Mouse (Mus musculus): ENCODE results near the gene Hps4.

The Hps4 gene

GRCm38 (mm10) chr5:112323246-112323645 lies 19.6 kb upstream of the Hps4 start:
- no peak for DNase-seq (ENCODE audit: low spot score in 2 of 2)

DNA sequence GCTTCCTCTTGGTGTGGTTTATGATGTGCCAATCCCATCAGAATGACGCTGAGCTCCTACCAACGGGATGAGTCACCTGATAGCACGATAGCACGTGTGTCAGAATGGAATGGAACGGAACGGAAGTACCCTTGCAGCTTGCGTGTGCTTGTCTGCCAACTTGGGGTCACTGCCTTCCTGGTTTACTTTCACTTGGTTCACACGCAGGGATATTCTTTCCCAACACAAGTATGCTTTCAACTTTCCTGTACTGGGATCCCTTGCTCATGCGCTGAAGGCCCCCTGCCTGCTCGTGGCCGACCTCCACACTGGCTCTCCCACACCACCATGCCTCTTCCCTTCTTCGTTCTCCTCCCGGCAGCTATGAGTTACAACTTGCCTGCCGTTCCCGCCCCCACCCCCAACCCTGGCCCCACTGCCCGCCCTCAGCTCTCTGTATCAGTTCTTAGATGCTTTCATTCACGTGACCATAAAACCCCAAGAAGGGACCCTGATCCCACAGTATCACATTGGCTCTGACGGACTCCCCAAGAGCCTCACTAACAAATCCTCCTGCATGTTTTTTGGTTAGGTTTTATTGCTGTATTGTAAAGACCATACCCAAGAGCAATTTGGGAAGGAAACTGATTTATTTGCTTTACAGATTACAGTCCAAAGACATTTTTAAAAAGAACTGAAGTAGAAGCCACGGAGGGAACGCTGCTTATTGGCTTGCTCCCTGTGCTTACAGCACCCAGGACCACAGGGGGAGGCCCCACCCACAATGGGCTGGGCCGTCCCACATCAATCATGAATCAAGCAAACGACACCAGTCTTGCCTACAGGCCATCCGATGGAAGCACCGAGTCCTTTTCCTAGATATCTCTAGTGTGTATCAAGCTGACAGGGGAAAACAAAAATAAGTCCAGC lies 18.0 kb upstream of the Hps4 start:
- DNase-seq (ENCODE audit: low spot score in 2 of 2), result no peak

GRCm38 (mm10) chr5:112325546-112326445 lies 17.1 kb upstream of the Hps4 start, which contains the start of gene Tfip11:
Tfip11 (plus strand) TSS chr5:112326358.
- DNase-seq (ENCODE audit: low spot score in 2 of 2), result peak; percentile 97

DNA sequence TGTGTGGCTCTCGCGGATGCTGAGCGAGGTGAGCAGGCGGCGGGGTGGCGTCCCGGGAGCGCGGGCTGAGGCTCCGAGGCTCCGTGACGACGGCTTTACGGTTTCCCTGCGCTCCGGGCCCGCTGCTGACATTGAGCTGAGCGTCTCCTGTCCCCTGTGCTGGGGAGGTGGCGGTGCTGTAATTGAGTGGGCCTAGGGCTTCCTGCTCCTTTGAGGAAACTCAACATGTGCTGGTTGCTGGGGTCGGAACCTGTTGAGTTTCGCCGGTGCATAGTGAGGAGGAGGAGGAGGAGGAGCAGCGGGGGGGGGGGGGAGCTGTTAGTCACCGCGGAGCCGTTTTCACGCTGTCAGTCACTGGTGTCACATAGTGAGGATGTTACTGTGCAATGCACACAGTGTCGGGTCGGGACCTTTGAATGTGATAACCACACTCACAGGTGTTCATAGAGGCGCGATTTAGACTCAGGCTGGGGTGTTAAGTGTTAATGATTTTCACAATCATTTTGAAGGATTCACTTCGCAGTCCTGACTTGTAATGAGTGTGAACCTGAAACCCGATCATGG lies 16.4 kb upstream of the Hps4 start:
- no peak for DNase-seq (ENCODE audit: low spot score in 2 of 2)

GRCm38 (mm10) chr5:112327854-112328253 lies 15.0 kb upstream of the Hps4 start:
- DNase-seq (ENCODE audit: low spot score in 2 of 2), result no peak

DNA sequence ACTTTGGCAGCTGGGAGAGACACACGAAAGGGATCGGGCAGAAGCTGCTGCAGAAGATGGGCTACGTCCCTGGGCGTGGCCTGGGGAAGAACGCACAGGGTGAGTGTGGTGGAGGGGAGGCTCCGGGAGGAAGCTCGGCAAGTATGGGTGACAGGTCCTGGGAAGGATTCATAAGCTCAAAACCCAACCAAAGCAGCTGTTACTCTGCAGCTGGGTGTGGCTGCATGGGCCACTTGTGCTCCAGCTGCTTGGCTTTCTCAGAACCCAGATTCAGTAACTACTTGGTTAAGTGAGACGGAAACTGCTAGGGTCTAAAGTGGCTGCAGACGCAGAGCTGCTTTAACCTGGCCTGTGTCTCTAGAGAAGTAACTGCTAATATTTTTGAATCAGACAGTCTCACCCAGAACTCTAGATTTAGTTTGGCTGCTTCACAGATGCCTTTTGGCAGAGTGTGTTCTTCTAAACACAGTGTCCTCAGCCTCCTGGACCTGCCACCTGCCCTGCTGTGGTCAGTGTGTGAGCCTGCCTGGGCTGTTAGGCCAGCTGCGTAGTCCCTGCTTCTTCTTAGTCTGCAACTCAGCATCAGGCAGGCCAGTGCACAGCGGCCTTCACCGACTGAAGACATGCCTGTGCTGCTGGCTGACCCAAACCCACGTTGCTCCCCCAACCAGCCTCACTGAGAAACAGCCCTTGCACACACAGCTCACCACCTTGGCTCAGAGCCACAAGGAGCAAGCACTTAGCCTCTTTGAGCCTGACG lies 12.9 kb upstream of the Hps4 start:
- DNase-seq (ENCODE audit: low spot score in 2 of 2), result no peak

DNA sequence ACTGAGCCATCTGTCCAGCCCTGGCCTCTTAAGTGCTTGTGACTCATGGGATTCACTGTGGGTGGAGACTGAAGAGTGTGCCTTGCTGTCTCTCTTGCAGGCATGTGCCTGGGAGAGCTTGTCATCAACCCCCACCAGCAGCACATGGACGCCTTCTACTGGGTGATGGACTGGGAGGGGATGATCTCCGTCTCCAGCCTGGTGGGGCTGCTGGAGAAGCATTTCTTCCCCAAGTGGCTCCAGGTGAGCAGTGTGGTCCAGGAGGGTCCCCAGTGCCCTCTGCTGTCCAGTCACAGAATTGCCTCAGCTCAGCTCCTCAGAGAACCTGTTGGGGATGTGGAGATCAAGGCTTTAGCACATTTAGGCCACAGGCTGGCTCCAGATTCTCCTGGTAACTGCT lies 7.4 kb upstream of the Hps4 start:
- peak in 1 of 2 experiments; percentile 59 for DNase-seq (ENCODE audit: low spot score in 2 of 2)

DNA sequence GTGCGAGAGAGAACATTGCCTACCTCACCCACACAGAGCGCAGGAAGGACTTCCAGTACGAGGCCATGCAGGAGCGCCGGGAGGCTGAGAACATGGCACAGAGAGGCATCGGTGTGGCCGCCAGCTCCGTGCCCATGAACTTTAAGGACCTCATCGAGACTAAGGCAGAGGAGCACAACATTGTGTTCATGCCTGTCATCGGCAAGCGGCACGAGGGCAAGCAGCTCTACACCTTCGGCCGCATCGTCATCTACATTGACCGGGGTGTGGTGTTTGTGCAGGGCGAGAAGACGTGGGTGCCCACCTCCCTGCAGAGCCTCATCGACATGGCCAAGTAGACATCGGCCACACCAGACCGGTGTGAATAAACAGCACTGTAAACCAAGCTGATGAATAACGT lies 5.9 kb upstream of the Hps4 start:
- no peak for DNase-seq (ENCODE audit: low spot score in 2 of 2)

DNA sequence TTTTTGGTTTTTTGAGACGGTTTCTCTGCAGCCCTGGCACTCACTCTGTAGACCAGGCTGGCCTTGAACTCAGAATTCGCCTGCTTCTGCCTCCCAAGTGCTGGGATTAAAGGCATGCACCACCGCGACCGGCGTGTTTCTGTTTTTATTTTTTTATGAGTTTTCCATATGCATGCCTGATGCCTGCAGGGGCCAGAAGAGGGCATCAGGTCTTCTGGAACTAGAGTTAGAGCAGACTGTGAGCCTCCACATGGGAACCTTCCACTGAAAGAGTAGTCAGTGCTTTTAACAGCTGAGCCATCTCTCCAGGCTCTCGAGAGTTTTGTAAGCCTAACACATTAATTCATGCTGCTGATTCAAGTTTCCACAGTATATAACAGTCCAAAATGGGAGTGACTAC lies 3.7 kb upstream of the Hps4 start:
- DNase-seq (ENCODE audit: low spot score in 2 of 2), result no peak

- DNase-seq (ENCODE audit: low spot score in 2 of 2), result no peak
These were observed 317 bp downstream of the Hps4 start for GRCm38 (mm10) chr5:112343205-112343595.

DNA sequence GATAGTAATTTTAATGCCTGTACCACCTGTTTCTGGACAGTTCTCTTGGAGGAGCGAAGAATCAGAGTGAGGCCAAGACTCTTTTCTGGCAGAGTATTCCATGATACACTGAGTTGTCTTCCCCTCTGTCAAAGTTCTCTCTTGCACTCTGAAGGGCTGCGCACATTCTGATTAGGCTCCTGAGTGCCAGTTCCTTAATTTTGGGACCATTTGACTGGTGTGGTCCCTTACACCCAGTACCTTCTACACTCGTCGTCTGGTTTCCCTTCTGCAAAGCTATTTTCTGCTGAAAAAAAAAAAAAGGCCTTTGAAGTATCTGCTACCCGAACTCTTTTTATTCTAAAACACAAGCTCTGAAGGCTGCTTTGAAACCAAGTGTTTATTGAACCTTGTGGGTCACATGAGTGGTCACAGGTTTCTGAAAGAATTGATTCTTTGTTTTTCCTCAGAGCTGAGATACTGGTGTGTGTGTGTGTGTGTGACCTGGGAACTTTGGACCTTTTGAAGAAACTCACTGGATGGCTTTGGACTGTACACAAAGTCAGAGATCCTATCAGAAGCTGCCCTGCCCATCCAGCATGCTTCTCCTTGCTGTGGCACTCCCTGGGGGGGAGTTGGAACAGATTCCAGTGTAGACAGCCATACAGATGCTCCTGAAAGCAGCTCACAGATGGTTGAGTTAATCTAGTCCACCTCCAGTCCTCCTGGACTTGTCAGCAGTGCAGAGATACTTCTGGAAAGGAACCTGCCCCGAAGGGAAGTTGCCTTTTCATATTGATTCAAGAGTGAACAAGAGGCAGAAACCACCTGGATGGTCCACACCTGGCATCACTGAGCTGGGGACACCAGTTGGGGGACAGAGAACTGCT lies 1.4 kb downstream of the Hps4 start:
- DNase-seq (ENCODE audit: low spot score in 2 of 2), result no peak

DNA sequence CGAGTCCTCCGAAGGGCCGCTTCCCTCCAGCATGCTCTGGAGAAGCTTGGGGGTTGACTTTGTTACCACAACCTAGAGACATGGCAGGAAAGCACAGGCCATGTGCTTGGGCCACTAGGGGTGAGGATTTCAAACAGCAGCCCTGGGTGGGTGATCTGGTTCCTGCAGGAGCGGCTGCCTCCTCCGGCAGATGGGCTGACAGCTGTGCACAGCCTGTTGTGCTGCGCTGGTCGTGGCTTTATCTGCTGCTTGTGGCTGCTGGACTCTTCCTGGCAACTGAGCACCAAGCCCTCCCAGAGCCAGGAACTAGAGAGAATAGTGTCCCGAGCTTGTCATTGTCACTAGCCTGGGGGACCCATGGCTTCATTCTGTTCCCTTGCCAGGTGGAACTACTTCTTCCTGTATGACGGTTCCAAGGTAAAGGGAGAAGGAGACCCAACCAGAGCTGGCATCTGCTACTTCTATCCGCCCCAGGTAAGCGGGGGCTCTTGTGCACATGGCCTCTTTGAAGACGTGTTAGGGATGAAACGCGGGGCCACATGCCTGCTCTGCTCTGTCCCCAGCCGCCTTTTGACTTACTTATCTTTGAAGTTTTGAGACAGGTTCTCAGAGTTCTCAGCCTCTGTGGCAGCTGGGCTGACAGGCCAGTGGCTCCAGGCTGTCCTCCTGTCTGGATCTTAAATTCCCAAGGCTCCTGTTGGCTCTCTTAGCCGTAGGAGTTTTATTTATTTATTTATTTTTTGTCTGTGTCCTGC lies 3.5 kb downstream of the Hps4 start:
- no peak for DNase-seq (ENCODE audit: low spot score in 2 of 2)

GRCm38 (mm10) chr5:112349169-112349568 lies 6.3 kb downstream of the Hps4 start:
- no peak for DNase-seq (ENCODE audit: low spot score in 2 of 2)

DNA sequence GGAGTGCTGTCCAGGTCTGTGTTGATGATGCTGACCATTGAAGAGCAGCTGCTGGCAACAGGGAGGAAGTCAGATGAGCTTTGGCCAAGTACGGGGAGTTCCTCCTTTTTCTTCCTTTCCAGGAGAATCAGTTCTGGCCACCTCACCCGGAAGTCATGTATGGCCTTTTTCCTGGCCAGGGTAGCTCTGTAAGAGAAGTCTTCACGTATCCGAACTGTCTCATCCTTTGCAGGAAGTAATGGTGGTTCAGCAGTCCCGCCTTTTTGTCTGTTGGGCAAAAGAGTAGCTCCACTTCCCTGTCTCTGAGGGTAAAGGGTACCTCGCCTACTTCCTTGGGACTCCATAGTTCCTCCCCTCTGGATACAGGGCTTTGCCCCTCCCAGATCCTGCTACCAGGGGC lies 12.6 kb downstream of the Hps4 start:
- no peak for DNase-seq (ENCODE audit: low spot score in 2 of 2)

GRCm38 (mm10) chr5:112355910-112356309 lies 13.0 kb downstream of the Hps4 start, which contains the start of gene Gm6583:
Gm6583 (minus strand) TSS chr5:112356033.
- DNase-seq (ENCODE audit: low spot score in 2 of 2), result no peak

GRCm38 (mm10) chr5:112356322-112356721 lies 13.4 kb downstream of the Hps4 start:
- no peak for DNase-seq (ENCODE audit: low spot score in 2 of 2)

DNA sequence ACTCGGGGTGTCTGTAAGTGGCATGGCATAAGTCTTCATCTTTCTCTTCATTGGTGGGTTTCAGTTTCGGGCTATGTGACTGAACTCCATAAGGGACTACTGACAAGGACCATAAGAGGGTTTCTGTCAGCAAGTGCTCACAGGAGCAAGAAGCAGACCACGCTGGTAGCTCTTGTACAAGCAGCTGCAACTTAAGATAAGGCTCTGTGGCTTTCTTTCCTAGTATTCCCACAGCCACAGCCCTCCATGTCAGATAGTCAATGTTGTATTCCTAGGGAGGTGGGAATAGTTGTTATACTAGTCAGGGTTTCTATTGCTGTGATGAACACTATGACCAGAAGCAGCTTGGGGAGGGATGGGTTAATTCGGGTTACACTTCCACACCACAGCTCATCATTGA lies 16.6 kb downstream of the Hps4 start:
- DNase-seq (ENCODE audit: low spot score in 2 of 2), result no peak

- DNase-seq (ENCODE audit: low spot score in 2 of 2), result no peak
These were observed 17.2 kb downstream of the Hps4 start for GRCm38 (mm10) chr5:112360077-112360476.

DNA sequence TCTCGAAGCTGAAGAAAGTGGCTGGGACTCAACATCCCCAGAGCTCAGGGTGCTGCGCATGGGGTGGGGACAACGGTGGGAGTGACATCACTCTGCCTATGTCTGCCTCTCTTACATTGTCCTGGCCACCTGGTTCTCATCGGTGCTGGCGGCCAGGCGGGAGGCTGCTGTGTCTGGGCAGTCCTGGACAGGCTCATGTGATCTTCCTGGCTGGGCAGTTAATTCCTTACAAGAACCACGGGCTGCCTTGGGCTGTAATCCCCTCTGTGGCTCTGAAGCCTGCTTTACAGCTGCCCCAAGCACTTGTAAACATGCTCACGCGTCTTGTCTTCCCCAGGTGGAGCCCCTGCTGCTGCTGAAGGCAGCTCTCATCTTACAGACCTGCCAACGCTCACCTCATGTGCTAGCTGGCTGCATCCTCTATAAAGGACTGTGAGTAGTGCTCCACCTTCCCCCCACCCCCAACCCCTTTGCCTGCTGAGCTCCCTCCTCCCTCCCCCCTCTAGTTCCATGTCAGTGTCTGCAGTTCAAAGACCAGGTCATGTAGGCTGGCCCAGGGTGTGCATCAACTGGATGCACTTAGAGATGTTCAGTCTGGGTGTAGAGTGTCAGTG lies 21.4 kb downstream of the Hps4 start:
- no peak for DNase-seq (ENCODE audit: low spot score in 2 of 2)
